Mouse (Mus musculus): ENCODE measurements around the gene Tmem189.

Tmem189 gene

DNA sequence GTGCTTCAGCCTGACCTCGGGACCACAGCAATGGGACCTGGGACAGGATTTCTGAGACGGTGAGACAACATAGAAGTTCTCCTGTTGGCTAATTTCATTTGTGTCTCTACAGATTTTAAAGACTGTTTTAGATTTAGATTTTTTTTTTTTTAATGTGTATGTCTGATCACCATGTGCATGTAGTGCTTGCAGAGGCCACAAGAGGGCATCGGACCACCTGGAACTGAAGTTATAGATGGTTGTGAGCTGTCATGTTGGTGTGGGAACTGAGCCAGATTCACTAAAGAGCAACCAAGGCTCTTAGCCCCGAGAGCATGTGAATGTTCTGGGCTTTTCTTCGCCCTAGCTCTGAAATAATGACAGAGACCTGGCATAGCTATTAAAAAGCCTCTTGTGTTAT lies 9.0 kb downstream of the Tmem189 start:
- DNase-seq (ENCODE audit: low spot score in 2 of 2): peak; percentile 58 to 64

DNA sequence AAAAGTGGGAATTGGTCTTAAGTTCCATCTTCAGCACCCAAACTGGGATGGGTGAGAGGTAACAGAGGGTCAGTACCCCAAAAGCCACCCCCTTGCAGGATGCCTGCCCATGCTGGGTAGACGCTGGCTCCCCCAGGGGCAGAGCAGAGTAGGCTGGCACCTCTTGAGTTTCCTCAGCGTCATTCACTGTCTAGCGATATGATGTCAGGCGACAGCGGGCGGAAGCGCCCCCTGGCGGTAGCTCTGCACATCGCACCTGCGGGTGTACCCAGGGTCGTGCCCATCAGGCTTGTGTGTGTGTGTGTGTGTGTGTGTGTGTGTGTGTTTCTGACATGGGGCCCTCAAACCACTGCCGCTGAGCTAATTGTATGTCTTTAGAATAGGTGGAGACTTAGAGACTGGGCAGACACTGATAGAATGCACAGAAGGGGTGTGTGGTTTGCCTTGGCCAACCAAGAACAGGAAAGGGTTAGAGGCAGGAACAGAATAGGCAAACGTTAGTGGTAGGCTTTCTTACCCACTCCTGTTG lies 9.7 kb downstream of the Tmem189 start:
- peak; percentile 78 to 83 for DNase-seq (ENCODE audit: low spot score in 2 of 2)

DNA sequence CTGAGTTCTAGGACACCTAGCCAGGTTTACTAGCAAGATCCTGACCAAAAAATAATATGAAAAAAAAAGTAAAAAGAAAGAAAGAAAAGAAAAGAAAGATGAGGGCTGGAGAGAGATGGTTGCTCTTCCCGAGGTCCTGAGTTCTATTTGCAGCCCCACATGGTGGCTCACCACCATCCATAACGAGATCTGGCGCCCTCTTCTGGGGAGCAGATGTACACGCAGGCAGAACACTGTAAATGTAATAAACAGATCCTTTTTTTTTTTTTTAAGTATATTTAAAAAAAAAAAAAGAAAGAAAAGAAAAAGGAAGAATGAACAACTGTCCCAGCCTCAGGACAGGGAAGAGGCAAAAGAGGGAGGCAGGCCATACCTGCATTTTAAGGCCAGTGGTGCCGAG lies 11.0 kb downstream of the Tmem189 start:
- no peak for DNase-seq (ENCODE audit: low spot score in 2 of 2)

DNA sequence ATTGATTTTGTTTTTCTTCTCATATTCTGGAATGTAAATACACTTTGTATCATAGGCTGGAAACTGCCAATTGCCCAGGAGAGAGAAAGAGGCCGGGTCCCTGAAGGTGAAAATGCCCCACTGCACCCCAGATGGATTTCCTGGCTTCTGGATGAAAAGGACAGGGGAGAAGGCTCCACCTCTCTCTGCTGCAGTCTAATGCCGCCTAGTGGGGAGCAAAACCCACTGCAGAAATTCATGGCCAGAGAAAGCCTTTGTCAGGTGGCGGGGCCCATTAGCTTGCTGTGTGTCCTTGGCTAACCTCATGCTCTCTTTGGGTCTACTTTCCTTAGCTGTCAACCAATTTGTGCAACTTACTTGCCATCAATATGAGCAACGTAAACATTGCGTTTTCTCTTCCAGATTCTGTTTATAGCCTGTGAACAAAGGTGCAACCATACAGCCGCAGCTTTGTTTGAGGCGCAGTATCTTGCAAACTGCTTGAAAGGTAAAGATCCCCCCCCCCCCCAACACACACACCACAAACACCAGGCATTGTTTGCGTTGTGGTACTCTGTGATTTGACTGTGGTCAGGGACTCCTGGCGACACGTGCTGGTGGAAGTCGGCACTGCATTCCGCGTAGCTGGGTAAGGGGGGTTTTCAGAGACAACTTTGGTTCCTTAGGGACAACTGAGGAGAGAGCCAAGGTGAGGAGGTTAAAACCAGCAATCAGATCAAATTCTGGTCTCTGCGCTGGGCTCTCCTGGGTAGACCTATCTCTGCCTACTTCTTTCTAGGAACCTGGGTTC lies 14.3 kb downstream of the Tmem189 start:
- DNase-seq (ENCODE audit: low spot score in 2 of 2): peak in 1 of 2 experiments; percentile 44

DNA sequence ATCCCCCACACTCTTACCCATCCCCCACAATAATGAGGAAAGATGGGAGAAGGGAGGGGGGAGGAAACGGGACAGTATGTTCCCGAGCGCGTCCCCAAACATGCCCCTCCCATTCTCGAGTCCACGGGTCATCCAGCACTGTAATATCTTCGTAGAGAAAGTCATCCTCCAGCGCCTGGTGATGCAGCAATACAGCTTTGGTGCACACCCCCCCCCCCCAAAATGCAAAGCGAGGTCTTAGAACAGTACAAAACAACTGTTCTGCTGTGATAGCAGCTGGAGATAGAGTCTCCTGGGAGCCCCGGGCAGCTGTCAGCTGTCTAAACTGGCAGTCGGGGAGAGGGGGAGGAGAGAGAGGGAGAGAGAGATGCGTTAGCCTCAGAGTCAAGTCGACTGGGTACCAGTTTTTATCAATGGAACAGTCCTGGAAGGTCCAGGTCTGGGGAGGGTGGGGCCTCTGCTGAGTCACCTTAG lies 17.4 kb downstream of the Tmem189 start:
- no peak for DNase-seq (ENCODE audit: low spot score in 2 of 2)

DNA sequence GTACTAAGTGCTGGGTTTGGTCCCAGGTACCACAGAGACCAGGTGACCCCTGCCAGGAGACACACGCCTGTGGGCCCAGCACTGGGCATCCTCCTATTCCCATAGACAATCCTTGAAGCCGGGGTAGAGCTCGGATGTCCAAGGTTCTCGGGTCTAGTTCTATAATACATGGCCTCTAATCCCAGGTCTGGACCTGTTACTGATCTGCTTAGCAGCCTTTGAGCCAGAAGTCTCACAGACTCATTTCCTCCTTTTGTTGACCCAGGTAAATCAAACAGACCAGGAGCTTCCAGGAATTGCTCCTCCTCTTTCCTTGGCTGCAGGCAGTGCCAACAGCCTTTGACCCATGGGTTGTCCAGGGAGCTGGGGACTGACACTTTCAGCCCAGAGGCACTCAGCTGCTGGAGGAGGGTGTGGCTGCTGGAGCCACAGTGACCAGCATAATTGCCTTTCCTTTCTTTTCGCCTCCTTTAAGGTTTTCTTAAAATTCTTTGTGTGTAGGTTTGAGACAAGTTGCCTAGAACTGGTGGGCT lies 18.5 kb downstream of the Tmem189 start:
- no peak for DNase-seq (ENCODE audit: low spot score in 2 of 2)

DNA sequence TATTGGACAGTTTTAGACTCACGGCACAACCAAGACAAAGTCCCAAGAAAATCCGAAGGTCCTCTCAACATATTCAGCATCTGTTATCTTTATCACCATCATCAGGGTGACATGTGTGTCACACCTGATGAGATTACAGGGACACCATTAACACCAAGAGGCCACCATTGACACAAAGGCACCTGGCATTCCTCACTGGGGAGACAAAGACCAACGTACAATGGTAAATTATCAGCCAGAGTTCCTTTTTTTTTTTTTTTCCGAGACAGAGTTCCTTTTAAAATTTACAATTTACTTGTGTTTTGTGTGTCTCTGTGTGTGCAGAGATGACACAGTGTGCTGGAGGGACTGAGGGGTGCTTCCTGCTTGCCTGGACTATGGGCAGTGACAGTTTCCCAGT lies 20.2 kb downstream of the Tmem189 start:
- DNase-seq (ENCODE audit: low spot score in 2 of 2): no peak

DNA sequence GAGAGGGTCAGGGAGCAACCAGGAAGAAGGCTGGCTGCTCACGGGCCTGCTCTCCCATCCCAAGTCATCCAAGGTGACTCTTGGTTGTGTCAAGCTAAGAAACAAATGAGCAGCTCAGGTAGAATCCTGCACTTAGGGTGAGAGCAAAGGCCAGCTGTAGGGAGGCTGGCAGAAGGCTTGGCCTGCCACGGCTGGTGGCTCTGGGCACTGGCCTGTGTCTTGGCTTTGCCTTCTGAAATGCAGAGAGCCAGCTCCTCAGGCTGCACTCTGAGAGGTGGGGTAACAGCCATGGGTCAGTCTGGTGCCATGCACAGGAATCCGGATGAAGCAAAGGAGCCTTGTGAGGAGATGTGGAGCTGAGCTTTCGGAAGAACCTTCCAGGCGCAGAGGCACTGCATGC lies 21.2 kb downstream of the Tmem189 start:
- DNase-seq (ENCODE audit: low spot score in 2 of 2): no peak

DNA sequence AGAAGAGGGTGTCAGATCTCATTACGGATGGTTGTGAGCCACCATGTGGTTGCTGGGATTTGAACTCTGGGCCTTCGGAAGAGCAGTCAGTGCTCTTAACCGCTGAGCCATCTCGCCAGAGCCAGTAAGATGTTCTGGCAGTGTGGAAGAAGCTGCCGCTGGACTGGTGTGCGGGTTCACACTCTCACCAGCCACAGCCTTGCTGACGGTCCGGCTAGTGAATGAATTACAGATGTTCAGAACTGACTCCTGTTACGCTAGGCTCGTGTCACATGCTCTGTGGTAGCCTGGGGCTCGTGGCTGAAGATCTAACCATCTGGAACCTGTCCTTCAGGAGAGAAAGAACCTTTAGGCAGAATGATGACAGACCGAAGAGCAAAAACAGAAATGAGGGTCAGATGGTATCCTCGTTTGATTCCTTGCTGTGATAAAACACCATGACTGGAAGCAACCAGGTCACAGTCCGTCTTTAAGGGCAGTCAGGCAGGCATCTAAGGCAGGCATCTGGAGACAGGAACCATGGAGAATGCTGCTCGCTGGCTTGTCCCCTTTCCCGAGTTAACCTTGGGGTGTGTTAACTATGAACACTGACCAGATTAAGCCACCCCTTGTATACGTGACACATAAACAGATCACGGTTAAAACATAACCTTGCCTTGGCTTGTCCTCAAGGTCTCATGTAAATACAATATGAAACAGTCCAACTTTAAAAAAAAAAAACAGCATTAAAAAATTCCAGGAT lies 23.5 kb downstream of the Tmem189 start:
- no peak for DNase-seq (ENCODE audit: low spot score in 2 of 2)

DNA sequence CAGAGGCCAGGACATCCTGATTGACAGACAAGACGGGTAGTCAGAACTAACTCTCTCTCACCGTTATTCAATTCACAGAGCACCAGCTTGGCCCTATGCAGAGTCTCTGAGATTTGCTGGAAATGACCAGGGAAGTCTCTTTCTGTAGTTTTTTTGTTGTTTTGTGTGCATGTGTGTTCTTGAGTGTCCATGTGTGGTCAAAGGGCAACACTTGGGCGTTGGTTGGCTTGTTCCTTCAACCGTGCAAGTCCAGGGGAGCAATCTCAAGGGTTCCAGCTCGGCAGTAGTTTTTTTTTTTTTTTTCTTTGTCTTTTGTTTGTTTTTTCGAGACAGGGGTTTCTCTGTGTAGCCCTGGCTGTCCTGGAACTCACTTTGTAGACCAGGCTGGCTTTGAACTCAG lies 26.9 kb downstream of the Tmem189 start:
- DNase-seq (ENCODE audit: low spot score in 2 of 2): no peak

DNA sequence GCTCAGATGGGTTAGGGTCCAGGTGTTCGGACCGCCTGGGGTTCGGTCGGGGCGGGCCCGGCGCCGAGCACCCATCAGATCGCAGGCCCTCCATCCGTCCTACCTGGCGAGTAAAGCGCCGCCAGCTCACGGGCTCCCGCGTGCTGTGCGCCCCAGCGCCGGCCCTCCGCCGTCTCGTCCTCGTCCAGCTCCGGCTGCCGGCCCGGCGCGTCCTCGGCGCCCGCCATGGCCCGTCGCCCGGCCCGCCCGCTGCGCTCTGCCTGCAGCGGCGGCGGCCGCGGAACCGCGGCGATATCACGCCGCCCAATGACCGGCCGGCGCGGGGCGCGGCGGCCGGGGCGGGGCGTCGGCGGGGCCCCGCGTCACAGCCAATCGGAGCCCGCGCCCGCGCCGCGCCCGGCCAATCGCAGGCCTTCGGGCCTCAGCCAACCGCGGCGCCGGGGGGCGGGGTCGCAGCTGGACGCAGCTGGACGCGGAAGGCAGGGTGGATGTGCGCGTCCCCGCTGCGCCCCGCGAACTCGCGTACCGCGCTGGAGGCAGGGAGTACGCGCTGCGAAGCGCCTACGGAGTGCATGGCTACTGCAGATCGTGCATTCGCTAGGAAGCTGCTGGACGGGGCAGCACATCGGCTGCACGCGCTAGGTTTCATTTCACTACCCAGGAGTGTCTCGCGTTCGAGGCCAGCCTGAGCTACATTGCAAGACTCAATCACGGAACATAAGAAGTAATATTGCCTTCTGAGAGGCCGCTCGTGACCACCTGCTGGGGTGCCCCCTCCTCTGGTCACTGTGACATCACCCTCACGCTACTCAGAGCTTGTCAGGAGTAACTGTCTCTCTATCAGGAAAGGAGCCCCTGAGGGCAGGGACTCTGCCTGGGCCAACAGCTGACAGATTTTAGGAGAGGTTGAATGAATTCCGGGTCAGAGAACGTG lies 28.1 kb downstream of the Tmem189 start, which contains the start of gene Gm20431:
Gene Gm20431 (minus strand): TSS at position 227 of the 934 bp plus-strand sequence.
- peak; percentile 97 for DNase-seq (ENCODE audit: low spot score in 2 of 2)

DNA sequence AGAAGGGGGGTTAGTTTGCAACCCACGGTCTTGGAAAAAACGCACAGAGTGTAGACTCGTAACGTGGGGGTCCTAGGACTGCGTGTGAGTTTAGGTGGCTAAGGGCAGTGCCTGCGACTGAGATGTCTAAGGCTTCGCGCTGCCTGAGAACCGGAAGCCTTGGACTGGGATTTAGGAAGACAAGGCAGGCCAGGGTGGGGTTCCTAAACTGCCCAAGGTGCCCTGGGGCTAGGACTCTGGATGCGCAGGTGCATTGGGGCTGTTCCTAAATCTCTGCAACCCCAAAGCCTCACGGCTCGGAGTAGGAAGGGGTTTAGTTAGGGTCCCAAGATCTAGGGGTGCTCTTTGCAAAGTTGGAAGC lies 29.0 kb downstream of the Tmem189 start:
- no peak for DNase-seq (ENCODE audit: low spot score in 2 of 2)

DNA sequence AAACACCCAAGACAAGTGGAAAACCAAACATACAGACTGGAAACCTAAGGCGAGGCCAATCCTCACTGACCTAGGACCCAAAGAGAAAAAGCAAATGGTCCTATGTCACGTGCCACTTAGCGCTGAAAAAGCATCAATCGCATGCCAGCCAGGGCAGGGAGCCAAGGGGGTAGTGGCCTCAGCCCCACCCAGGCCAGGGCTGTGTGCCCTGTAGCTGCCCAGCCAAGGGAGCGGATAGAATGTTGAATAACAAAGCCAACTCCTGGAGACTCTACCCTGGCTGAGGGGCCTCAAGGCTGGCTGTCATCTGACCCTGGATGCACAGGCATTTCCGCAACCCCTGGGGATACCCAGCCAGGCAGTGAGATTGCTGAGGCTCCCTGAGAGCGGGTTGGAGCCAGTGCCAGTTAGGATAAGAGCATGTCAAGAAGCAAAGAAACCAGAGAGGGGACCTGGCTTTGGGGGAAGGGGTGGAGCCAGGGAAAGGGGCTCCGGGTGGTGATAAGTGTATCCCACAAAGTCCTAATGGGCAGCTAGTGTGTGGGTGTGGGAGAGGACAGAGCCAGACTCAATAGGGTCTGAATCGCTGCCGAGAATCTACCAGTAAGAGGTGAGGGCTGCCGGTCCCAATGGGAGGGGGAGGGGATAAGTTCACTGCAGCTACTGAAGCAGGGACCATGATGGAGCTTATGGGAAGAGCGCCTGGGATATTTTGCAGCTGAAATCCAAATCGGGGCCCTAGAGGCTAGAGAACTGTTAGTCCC lies 29.6 kb downstream of the Tmem189 start:
- peak; percentile 67 to 71 for DNase-seq (ENCODE audit: low spot score in 2 of 2)

DNA sequence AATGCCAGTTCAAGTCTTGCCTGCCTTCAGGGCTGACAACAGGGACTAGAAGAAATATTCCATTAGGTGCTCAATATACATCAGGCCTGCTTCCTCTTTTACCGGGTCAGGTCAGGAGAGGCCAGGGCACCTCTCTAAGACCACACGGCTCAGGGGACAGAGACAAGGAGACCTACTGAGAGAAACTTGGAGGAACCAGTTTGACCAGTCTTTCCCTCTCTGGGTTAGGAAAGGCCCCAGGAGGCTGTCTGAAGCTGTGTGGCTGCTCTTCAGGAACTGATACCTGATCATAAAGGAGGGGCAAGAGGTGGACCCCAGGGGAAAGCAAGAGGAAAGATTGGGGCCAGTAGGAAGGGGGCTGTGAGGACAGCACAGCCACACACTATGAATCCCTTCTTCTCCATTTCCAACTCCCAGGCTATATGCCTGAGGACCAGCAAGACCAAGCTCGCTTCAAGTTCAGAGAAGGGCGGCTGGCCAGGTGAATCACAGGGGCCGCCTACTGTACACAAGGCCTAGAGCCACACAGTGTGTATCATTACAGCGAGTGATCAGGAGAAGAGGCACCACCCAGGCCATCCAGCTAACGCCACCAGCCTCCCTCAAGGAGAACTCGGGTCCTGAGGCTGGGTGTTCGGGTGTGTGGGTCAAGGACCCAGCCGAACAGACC lies 30.3 kb downstream of the Tmem189 start:
- DNase-seq (ENCODE audit: low spot score in 2 of 2): no peak

DNA sequence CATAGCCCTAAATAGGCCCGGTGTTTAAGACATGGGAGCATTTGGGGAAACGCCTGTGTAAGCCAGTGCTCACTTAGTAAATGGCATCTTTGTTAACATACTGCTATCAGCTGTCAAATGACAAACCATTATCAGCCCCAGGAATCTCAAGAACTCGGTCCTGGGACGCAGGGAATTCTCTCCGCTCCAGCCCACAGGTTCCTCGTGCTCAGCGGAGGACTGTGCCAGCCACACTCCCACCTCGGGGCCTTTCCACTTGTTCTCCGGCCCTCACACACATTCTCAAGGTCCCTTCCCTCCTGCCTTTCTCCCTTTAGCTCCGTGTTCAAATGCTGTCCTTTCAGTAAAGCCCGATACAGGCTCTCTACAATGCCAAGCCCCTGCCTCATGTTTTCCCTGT lies 30.9 kb downstream of the Tmem189 start:
- no peak for DNase-seq (ENCODE audit: low spot score in 2 of 2)

DNA sequence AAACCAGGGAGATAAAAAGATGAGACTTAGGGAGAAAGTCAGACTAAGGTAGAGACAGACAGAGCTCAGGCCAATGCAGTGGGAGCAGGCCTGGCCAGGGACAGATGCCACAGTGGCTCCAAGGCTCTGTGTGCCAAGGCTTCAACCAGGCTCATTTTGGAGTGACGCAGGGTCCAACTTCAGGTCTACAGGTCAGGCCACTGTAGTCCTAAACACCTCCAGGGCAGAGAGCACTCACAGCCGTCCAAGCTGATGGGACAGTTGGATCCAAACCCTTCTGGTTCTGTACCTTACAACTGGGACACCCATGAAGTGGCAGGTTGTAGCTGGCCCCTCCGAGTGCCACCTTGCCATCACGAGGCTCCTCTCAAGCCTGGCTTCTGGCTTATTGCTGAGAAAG lies 31.6 kb downstream of the Tmem189 start:
- DNase-seq (ENCODE audit: low spot score in 2 of 2): no peak

DNA sequence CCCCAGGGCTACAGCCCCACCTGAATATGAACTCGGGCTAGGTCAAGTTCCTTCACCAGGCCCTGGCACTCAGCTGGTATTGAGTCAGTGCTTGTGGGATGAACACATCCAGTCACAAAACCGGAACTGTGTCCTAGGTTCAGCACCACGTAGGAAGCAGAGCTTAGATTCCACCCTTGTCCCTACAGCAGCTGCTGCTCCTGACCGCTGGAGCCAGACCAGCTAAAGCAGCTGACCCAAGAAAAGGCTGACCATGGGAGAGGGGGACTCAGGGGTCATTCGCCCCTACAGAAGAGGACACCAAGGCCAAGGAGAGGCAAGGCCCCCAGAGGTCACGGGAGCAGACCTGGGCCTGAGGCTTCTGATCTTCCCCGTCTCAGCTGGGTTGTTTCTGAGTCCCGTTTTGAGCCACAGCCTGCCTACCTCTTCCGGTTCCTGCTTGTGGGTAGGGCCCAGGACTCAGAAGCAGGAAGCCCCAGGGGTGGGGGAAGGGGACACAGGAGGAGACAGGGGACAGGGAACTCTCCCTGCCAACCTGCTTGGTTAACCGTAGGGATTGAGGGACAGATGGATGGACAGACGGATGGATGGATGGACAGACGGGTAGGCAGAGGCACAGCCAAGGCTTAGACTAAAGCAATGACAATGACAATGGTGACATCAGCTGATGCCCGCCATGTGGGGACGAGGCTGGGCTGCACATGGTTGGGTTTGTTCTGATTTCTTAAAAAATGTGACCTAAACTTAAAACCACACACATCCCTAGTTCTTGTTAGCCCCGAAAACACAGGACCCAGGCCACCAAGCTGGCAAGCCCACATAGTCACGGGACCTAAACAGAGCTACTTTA lies 32.8 kb downstream of the Tmem189 start:
- peak in 1 of 2 experiments; percentile 58 for DNase-seq (ENCODE audit: low spot score in 2 of 2)

DNA sequence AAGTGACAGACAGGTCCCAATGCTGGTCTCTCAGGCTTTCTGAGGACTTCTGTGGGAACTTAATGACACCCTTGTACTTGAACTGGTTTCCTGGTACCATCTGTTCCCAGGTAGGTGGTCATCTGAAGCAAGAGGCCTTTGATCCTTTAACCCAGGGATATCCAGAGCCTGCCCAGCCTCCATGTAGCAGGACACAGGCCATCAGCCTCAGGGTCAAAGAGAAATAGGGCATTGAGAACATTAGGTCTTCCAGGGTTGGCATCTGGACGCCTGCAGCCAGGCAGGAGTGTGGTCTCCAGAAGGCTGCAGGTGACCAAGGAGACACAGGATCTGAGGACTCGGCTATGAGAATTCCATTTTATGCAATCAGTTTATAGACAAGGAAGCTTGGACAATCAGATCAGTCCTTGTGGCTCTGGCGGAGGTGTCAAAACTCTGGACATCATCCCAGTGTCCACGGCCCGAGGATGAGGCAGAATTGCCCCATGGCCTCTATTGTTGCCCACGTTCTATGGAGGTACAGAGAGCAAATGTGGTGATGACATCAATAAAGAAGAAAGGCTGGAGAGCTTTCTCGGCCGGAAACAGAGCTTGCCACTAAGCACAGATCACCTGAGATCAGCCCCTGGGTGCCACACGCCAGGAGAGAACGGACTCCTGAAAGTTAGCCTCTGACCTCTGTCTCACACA lies 34.6 kb downstream of the Tmem189 start:
- DNase-seq (ENCODE audit: low spot score in 2 of 2): no peak

DNA sequence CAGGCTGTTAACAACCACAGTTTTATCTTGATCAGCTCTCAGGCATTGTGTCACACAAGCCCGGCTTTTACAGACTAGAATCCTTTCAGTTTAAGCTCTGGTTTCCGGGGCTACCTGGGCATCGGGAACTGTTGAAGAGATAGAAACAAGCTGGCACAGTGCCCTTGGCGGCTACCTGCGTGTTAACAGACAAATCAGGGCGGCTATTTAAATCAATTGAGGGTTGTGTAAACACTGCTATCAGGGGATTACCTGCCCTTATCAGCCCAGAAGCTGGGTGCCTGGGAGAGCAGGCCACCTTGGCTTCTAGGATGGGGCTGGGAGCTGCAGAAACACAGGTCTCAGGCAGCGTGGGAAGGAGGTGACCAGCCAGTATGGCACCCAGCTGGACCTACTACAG lies 36.9 kb downstream of the Tmem189 start:
- DNase-seq (ENCODE audit: low spot score in 2 of 2): no peak

Measured in right cerebral cortex, postnatal 10 days (tissue).